Mouse (Mus musculus) CH12.LX (cell line): ENCODE measurements around the gene Gpr179. TPM values are rescaled to one million over a fixed set of nuclear protein-coding genes. Genes with fewer than 3 reads are reported as not detected.
A peak's percentile ranks its signal among the peaks of the same experiment; 100 is the strongest.
"Not testable (repeated sequence)": the region's sequence is repeated elsewhere in the genome, so short reads cannot be mapped to it uniquely, and the experiment has no call there.

Experiments used
- DNase-seq: peaks from one replicate; pipeline ENCODE4 v3.0.0-alpha.2; 2013; ENCODE audit errors: extremely low read depth
- H3K27ac ChIP-seq: 2 replicates; pipeline ENCODE4 v1.5.1; 2012; ENCODE audit warnings: low read depth, mild to moderate bottlenecking, control low read depth, moderate library complexity; ENCODE audit not compliant: insufficient read depth
- H3K27me3 ChIP-seq: replicated peaks from 2 replicates; pipeline ENCODE3; 2012; ENCODE audit warnings: inconsistent platforms
- H3K36me3 ChIP-seq, 2 experiments: replicated peaks in 1 of 2; 2 replicates each; pipeline versions ENCODE3 to v1.6.1; 2012; ENCODE audit warnings: inconsistent platforms in 1 of 2, low read length in 1 of 2, mild to moderate bottlenecking in 1 of 2, mixed read lengths in 1 of 2, moderate library complexity in 1 of 2; ENCODE audit not compliant: control insufficient read depth in 1 of 2, insufficient read depth in 1 of 2
- H3K4me1 ChIP-seq, 2 experiments: 2 replicates each; pipeline ENCODE4 v1.6.1; 2012; ENCODE audit warnings: inconsistent platforms in 1 of 2, moderate library complexity in 1 of 2; ENCODE audit not compliant: insufficient read depth in 2 of 2, control insufficient read depth in 1 of 2
- H3K4me2 ChIP-seq: 2 replicates; pipeline ENCODE4 v1.6.1; 2012; ENCODE audit warnings: low read depth, mild to moderate bottlenecking, control low read depth; ENCODE audit not compliant: poor library complexity, insufficient read depth, severe bottlenecking
- H3K4me3 ChIP-seq, 3 experiments: fragments of 150-350 bp in 1 of 3; sonication (generic) in 1 of 3; replicated peaks in 1 of 3; 2 replicates each; pipeline versions ENCODE3 to v1.5.1; 2011 to 2012; ENCODE audit warnings: low read depth in 2 of 3, low read length in 2 of 3, mild to moderate bottlenecking in 2 of 3, moderate library complexity in 2 of 3, control low read depth in 1 of 3, improper control_type of control experiment in 1 of 3, inconsistent platforms in 1 of 3, mixed read lengths in 1 of 3; ENCODE audit not compliant: poor library complexity in 1 of 3
- H3K79me2 ChIP-seq: replicated peaks from 2 replicates; pipeline ENCODE4 v1.6.1; 2012; ENCODE audit warnings: mild to moderate bottlenecking, moderate library complexity; ENCODE audit not compliant: control insufficient read depth, poor library complexity, insufficient read depth, severe bottlenecking; ENCODE audit errors: extremely low read depth
- H3K9ac ChIP-seq: 2 replicates; pipeline ENCODE4 v1.6.1; 2012; ENCODE audit warnings: low read depth, mild to moderate bottlenecking, control low read depth, moderate library complexity; ENCODE audit not compliant: insufficient read depth
- H3K9me3 ChIP-seq: replicated peaks from 2 replicates; pipeline ENCODE3; 2012; ENCODE audit warnings: low read length, inconsistent platforms, mixed read lengths
- BHLHE40 ChIP-seq: IDR thresholded peaks from 2 replicates; pipeline ENCODE4 v1.6.1; 2011; ENCODE audit warnings: mild to moderate bottlenecking, low read depth, low read length, improper control_type of control experiment
- CHD1 ChIP-seq: IDR thresholded peaks from 2 replicates; pipeline ENCODE4 v1.6.1; 2012; ENCODE audit warnings: low read depth, low read length, improper control_type of control experiment, inconsistent platforms
- CHD2 ChIP-seq: IDR thresholded peaks from 2 replicates; pipeline ENCODE4 v1.6.1; 2011; ENCODE audit warnings: low read length, improper control_type of control experiment
- CTCF ChIP-seq, 2 experiments: IDR thresholded peaks in 1 of 2; conservative IDR thresholded peaks in 1 of 2; 2 replicates each; pipeline ENCODE4 v1.5.1; 2011 to 2012; ENCODE audit warnings: low read depth in 2 of 2, low read length in 2 of 2, improper control_type of control experiment in 1 of 2, inconsistent platforms in 1 of 2, mild to moderate bottlenecking in 1 of 2, moderate library complexity in 1 of 2
- ETS1 ChIP-seq: conservative IDR thresholded peaks from 2 replicates; pipeline ENCODE4 v1.6.1; 2012; ENCODE audit warnings: low read depth, mild to moderate bottlenecking, inconsistent platforms, low read length, improper control_type of control experiment, moderate library complexity
- GABPA ChIP-seq: IDR thresholded peaks from 2 replicates; pipeline ENCODE4 v1.6.1; 2012; ENCODE audit warnings: low read depth, low read length, improper control_type of control experiment, inconsistent platforms; ENCODE audit not compliant: insufficient replicate concordance
- HCFC1 ChIP-seq: IDR thresholded peaks from 2 replicates; pipeline ENCODE4 v1.6.1; 2012; ENCODE audit warnings: low read depth, mild to moderate bottlenecking, inconsistent platforms, low read length, improper control_type of control experiment
- JUN ChIP-seq: IDR thresholded peaks from 2 replicates; pipeline ENCODE4 v1.6.1; 2011; ENCODE audit warnings: low read depth, mild to moderate bottlenecking, low read length, improper control_type of control experiment, moderate library complexity; ENCODE audit not compliant: insufficient read depth
- MEF2A ChIP-seq: IDR thresholded peaks from 2 replicates; pipeline ENCODE4 v1.6.1; 2014; ENCODE audit warnings: low read depth, mild to moderate bottlenecking, inconsistent platforms, low read length, improper control_type of control experiment, borderline replicate concordance
- MYC ChIP-seq: IDR thresholded peaks from 2 replicates; pipeline ENCODE4 v1.6.1; 2011; ENCODE audit warnings: low read depth, mild to moderate bottlenecking, improper control_type of control experiment, low read length
- NELFE ChIP-seq: IDR thresholded peaks from 2 replicates; pipeline ENCODE4 v1.6.1; 2011; ENCODE audit warnings: low read depth, low read length, improper control_type of control experiment
- RAD21 ChIP-seq: IDR thresholded peaks from 2 replicates; pipeline ENCODE4 v1.6.1; 2011; ENCODE audit warnings: low read depth, mild to moderate bottlenecking, low read length, improper control_type of control experiment, moderate library complexity
- SMC3 ChIP-seq: IDR thresholded peaks from 2 replicates; pipeline ENCODE4 v1.6.1; 2011; ENCODE audit warnings: low read depth, low read length, improper control_type of control experiment
- TBP ChIP-seq: conservative IDR thresholded peaks from 2 replicates; pipeline ENCODE4 v1.6.1; 2011; ENCODE audit warnings: low read depth, low read length, improper control_type of control experiment
- ZC3H11A ChIP-seq: IDR thresholded peaks from 2 replicates; pipeline ENCODE4 v1.6.1; 2012; ENCODE audit warnings: low read depth, mild to moderate bottlenecking, inconsistent platforms, low read length, improper control_type of control experiment
- ZKSCAN1 ChIP-seq: IDR thresholded peaks from 2 replicates; pipeline ENCODE4 v1.6.1; 2012; ENCODE audit warnings: low read depth, inconsistent platforms, low read length, improper control_type of control experiment, borderline replicate concordance
- ZMIZ1 ChIP-seq: IDR thresholded peaks from 2 replicates; pipeline ENCODE4 v1.6.1; 2012; ENCODE audit warnings: low read depth, mild to moderate bottlenecking, inconsistent platforms, low read length, improper control_type of control experiment
- ZNF384 ChIP-seq: IDR thresholded peaks from 2 replicates; pipeline ENCODE4 v1.6.1; 2012; ENCODE audit warnings: low read depth, low read length, improper control_type of control experiment, inconsistent platforms
- dilution Hi-C: fragments of 300-500 bp; cut with MboI; formaldehyde crosslinking; loops from 2 replicates; pipeline ENCODE4 v1.14.3; 2020; ENCODE audit warnings: low sequenced_read_pairs; ENCODE audit not compliant: extremely low pct_unique_long_range_greater_than_20kb, extremely low pct_ligation_motif_present
- in situ Hi-C: fragments of 300-500 bp; cut with MboI; formaldehyde crosslinking; loops from 3 replicates; pipeline ENCODE4 v1.14.3; 2019; ENCODE audit warnings: low sequenced_read_pairs, low pct_ligation_motif_present, low pct_unique_long_range_greater_than_20kb, mixed read lengths
- polyA plus RNA-seq: library from polyadenylated mRNA; unstranded; fragments of >175 nt; gene quantifications from 2 replicates; pipeline ENCODE4 v1.2.1, GENCODE M21; 2012; ENCODE audit warnings: low read depth; ENCODE audit not compliant: insufficient read length
- total RNA-seq, 2 experiments: library from RNA; depleted of rRNA; stranded (reverse); fragments of 300-350 nt in 1 of 2; fragments of >200 nt in 1 of 2; gene quantifications; 2 replicates each; pipeline ENCODE4 v1.2.3; 2012 to 2014

Gene Gpr179
- total and polyA plus RNA-seq, 3 experiments: 0.03 to 0.08 TPM; not detected in 1

GRCm38 (mm10) chr11:97357663-97358062 is 5.8 kb upstream of the Gpr179 start:
- in situ Hi-C loops, H3K36me3 ChIP-seq, H3K9ac ChIP-seq, H3K4me1 ChIP-seq, dilution Hi-C loops, H3K27ac ChIP-seq, H3K9me3 ChIP-seq, H3K79me2 ChIP-seq, H3K4me3 ChIP-seq: not testable (repeated sequence)
- peaks cover 33% of the 10 kb centered on the region for H3K27me3 ChIP-seq
- DNase-seq: peak; percentile 88
- TF ChIP-seq ZC3H11A (peak; percentile 47; the same call in 1 of the 2 replicates), MYC (0 out of 2 replicates have a peak, but pooled peaks have one; percentile 64), SMC3 (peak; percentile 85), CTCF (conservative IDR thresholded peaks at IDR 0.05 in 1 of 2, IDR thresholded peaks at IDR 0.05 in 1 of 2; ENCODE audit: low read depth in 2 of 2, low read length in 2 of 2) (peak; percentile 69 to 89), RAD21 (peak; percentile 80), ZNF384 (peak; percentile 96)
- H3K4me2 ChIP-seq: 0 out of 2 replicates have a peak overlapping the region, but pooled peaks have one; percentile 11

GRCm38 (mm10) chr11:97355247-97355646 is 3.4 kb upstream of the Gpr179 start:
- Histone ChIP-seq H3K27ac (no peak overlapping the region), H3K9me3 (no peaks in the 10 kb centered on the region), H3K4me1 (no peaks in the 10 kb centered on the region; a peak in 1 of 4 replicates), H3K79me2 (no peaks in the 10 kb centered on the region), H3K36me3 (no peaks in the 10 kb centered on the region), H3K4me2 (no peak overlapping the region), H3K9ac (no peak overlapping the region), H3K4me3 (no peak overlapping the region), H3K27me3 (peaks cover 43% of the 10 kb centered on the region)
- DNase-seq: no peak
- in situ Hi-C loops (no loop called here), dilution Hi-C loops (no loop called here)
- no peak for TF ChIP-seq ETS1
- TF ChIP-seq MEF2A: no peak
- no peak for TF ChIP-seq ZNF384
- TF ChIP-seq HCFC1: no peak
- no peak for TF ChIP-seq NELFE
- no peak for TF ChIP-seq JUN
- TF ChIP-seq TBP: no peak
- TF ChIP-seq RAD21: no peak
- TF ChIP-seq ZMIZ1: no peak
- TF ChIP-seq GABPA: no peak
- TF ChIP-seq CHD1: no peak
- TF ChIP-seq CHD2: no peak
- TF ChIP-seq ZKSCAN1: no peak
- no peak for TF ChIP-seq BHLHE40
